Mouse (Mus musculus): ENCODE measurements around the gene Acta2.
A peak's percentile ranks its signal among the peaks of the same experiment; 100 is the strongest.

The Acta2 gene

DNA sequence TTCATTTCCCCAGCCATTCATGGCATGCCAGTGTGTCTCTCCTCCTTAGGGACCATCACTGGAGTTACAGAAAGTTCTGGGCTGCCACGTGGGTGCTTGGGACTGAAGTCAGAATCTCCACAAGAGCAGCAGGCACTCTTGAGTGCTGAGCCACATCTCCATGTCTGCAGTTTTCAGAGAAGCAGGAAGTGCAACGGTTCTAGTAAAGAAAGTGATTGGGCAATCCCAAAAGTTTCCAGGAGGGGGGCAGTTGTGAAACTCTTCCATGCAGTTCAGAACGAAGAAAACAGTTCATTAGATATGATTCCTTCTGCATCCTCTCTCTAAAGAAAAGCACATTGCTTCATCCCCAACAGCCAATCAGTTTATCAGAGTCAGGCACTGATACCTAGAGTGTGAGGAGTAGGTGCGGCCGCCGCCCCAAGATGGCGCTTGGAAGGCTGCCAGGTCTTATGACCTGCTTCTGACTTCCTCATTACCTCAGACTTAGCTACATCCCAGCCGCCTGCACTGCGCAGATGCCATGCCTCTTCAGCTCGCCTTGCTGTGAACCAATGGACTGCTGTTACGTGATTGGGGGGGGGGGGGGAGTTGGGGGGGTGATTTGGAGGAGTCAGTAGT is 14.8 kb upstream of the Acta2 start:
- DNase-seq (ENCODE audit: low spot score), result peak; percentile 61

DNA sequence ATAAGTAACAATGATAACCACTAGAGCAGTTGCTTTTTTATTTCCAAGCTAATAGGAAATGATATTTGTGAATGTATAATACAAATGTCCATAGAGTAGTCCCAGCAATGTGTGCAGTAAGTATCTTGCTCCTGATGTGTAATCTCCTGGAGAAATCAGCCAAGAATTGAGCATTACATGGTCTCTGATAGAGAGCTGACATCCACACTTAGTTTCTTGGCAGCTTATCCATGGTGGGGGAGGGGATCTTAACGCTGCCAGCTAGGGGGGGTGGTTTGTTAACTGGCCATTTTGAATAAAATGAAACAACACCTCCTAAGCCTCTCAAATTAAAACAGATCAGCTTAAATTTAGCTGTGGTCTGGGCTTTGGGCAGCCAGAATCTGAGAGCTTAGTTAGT is 13.6 kb upstream of the Acta2 start:
- DNase-seq (ENCODE audit: low spot score), result no peak

DNA sequence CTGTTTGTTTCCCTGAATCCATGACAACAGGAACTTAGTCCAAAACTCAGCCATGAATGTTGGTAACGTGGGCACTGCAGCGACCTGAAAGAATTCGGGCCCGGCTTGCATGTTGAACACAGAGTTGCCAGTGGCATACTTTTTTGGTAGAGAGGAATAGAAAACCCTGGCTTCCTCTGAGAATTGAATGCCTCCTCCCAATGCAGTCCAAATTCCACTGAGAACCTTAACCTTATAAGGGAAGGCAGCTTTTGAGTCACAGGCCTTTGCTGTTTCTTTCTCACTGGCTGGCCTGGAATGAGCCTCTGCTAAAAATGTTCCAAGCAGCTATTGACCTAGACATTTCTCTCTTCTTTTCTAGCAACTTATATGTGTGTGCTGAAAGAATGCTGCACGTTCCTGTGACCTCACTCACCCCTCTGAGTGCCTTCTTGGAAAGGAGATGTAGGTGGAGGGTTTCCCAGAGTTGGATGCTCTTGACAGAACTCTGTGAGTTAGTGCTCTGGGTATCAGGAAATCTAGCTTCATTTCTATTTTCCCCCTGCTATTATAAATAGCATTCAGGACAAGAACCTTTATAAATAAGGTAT is 10.3 kb upstream of the Acta2 start:
- no peak for DNase-seq (ENCODE audit: low spot score)

DNA sequence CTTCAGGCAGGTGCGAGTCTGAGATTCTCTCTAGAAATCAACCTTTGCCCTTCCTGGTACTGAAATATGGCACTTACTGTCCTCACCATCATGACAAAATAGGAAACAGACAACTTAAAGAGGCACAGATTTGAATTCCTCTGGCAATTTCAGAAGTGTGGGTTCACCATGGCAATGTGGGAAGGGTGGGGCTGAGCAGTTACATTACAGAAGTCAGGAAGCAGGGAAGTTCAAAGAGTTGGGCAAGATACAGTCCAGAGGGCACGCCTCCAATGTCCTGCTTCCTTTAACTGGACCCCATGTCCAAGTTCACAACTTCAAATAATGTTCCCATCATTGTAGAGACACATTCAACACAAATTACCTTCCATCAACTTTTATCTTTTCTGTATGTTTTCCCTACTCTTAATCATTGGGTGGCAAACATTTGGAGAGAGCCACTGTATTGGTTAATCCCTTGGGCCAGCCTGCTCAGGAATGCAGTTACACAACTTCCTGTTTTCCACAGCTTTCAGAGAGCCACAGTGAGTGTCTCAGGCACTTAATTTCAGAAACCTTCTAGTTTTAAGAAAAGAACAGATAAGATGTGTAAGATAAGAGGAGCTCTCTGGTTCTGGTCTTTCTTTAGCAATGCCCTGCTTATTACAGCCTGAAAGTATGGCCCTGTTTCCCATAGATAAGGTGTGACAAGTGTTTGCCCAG is 7.0 kb upstream of the Acta2 start:
- DNase-seq (ENCODE audit: low spot score), result peak; percentile 26

DNA sequence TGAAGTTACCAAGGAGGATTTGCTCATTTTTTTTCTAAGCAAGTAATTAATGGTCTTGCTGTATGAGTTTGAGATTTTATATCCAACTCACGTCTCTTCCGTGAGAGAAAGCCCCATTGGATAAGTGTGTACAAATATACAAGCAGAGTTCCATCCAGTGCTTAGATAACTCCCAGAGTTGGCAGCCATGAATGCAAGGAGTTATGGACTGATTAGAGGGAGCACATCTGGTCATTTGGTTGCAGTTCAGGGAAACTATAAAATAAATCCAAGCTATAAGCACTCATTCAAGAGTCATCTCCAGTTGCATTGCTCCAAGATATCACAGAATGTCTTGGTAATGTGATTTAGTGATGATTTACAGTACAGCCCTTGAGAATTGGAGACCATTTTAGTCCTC is 1.5 kb upstream of the Acta2 start:
- peak; percentile 19 for DNase-seq (ENCODE audit: low spot score)

DNA sequence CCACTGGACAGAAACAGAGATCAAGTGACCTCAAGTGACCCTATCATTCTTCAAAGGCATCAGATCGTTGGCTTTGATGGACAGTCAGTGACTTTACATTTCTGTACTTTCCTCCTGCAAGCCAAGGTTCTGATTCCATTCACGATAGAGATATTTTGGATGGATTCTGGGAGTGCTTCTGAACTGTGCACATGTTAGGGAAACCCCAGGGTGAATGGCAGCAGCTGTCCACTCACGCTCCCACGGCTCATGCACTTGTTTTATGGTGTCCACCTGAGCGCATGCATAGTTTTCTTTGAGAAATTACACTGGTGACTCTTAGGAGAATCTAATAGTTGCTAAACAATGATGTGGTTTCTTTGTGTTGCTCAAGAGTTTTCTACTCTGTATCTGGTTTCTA is 759 bp upstream of the Acta2 start:
- DNase-seq (ENCODE audit: low spot score), result peak; percentile 22

DNA sequence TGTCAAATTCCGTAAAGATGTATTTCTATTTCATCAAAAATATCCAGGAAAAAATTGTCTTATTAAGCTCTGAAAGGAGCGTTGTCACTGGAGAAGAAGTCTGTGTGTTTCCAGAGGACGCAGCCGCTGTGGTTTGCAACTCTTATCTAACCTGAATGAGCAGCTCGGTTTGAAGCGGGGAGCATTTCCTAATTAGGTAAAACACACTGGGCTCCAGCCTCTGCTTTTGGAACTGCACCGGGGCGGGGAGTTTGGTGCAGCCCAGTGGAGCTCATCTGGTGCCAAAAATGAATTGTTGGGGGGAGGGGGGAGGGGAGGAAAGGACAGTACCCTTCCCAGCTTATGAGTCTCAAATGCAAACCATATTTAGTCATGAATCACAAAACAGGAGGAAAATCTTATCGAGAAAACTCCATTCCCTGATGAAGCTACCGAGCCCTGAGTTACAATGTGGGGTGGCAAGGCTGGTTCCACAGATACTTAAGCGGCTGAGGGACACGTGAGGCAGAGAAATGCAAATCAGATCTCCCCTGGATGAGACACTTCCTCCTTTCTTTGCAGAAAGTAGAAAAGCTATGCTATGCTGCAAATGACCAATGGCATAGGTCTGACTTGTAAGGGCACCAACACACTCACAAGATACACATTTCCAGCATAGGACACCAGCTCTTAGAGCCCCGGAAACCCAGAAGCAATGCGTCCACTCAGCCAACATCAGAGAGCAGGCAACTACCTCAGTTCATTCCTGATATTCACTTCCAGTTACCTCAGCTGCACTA is 1.1 kb downstream of the Acta2 start:
- peak; percentile 35 for DNase-seq (ENCODE audit: low spot score)

DNA sequence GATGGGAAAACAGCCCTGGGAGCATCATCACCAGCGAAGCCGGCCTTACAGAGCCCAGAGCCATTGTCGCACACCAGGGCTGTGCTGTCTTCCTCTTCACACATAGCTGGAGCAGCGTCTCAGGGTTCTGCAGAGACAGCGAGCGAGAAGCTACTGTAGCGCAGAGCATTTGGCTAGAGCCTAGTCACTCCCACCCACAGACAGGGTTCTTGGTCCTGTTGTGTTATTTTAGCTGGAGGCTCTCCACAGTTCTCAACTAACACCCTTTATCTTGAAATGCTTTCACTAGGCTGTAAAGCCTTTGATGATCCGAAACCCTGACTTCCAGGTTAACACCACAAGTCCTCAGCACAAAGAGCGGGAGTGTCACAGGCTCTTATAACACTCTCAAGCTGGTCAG is 2.9 kb downstream of the Acta2 start:
- no peak for DNase-seq (ENCODE audit: low spot score)

DNA sequence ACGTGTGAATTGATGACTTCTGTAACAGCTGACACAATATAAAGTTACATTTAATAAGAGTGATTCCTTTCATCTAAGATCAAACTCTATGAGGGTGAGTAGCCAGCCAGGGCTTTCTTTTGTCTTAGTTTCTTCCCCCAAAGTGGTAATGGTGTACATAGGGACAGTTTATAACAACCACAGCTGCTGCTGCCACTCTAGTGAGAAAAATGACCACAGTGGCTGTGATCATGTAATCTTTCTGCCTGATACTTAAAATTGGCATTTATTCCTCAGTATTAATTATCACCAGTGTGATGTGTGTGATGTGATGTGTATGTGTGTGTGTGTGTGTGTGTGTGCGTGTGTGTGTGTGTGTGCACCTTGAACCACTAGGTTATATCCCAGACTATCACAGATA is 3.5 kb downstream of the Acta2 start:
- no peak for DNase-seq (ENCODE audit: low spot score)

DNA sequence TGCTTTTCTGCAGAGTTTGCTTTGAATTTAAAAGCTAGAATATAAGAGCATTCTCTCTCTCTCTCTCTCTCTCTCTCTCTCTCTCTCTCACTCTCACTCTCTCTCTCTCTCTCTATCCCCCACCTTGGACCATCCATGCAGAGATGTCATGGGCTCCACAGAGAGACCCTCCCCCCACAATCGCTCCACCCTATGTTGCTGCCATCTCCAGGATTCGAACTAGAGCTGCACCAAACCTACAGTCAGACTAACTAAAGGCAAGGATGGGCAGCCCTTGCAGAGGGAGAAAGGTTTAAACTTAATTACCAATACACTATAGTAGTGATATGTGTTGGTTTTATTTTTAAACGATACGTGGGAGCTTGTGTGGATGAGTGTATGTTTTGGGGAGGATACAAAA is 4.8 kb downstream of the Acta2 start:
- DNase-seq (ENCODE audit: low spot score), result no peak

DNA sequence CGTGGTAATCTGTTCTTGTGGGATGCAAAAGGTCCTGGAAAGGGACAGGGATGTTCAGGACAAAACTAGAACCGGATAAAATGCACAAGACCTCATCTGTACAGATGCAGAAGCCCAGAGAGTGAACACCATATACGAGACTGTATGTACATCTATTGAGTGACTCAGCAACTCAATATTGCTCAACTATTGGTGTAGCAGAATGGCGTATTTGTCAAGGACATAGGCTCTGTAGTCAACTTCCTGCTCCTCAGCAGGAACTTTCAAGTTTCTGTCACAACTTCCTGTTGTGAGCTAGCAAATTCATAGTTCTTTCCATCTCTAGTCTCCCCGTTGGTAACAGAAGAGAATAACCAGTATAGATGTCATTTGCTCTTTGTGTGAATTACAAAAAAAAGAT is 6.8 kb downstream of the Acta2 start:
- DNase-seq (ENCODE audit: low spot score), result no peak

DNA sequence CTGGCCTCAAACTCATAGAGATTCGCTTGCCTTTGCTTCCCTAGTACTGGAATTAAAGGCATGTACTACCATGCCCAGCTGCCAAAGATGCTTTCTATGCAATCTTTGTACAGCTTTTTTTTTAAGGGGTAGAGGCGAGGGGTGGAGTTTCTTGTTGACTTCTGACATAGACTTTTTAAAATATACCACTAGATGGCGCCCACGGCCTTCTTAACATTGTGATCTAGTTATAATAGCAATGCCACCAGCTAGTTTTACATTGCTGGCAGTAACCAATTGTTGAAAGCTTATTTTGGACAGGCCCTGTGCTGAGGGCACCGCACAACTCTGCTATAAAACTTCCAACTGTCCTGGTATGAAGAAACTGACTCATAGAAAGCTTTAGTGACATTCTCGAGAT is 11.3 kb downstream of the Acta2 start:
- peak; percentile 56 for DNase-seq (ENCODE audit: low spot score)

DNA sequence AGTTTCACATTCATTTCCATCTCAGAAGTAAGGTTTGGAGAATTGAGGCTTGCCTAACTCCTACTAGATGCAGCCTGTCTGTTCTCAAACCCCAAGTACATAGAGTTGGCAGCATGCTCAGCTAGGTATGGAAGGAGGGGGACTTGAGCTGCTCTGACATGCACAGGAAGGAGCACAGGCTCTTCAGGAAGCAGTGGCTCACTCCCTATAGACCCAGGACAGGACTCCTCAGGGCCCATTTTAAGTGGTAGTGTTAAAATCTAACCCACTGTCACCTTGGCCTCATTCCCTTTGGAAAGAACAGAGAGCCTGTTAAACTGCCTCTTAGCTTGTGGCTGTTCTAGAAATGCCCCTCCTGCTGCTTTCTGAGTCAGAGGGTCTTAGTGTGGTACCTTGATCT is 12.5 kb downstream of the Acta2 start:
- DNase-seq (ENCODE audit: low spot score), result no peak

DNA sequence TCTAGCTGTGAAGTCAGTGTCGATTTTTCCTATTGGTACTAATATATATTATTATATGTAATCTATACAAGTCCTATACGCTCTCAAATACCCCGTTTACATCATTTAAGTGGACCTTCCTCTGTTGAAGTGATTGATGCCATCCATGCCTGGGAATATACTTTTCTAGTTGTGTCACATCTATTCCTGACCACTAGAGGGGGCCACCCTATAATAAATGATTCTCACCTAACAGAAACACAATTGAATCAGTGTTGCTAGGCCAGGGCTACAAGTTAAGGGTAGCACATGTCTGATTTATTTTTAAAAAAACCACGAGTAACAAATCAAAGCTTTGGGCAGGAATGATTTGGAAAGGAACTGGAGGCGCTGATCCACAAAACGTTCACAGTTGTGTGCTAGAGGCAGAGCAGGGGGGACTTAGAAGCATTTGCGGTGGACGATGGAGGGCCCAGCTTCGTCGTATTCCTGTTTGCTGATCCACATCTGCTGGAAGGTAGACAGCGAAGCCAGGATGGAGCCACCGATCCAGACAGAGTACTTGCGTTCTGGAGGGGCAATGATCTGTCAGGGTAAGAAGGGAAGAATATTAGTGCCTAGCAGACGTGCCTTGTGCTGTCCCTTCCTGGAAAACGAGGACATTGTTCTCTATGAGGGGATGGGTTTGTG is 14.0 kb downstream of the Acta2 start:
- no peak for DNase-seq (ENCODE audit: low spot score)

DNA sequence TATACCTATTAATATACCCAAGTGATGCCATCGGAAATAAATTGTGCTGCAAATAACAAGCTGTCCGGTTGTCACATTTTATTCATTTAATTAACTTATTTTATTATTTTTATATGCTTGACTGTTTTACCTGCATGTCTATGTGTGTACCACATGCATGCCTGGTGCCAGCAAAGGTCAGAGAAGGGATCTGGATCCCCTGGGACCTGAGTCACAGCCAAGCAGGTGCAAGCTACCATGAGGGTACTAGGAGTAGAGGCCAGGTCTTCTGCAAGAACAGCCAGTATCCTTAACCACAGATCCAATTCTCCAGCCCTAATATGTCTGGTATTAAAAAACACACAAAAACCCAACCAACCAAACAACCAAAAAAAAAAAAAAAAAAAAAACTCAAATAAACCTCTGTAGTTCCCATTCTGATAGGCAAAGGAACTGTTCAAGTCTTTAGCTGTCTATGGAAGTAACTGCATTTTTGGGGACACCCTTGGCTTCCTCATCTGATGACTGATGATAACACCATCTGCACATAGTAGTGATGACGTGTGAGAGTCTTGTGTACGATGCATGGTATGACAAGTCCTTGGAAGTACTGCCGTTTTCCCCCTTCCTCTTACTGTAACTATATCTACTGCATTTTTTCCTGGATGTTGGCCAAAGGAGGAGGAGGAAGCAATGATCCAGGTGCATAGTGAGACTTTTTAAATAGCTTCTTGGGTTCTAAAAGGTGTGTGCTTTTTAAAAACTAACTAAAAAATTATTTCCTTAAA is 14.9 kb downstream of the Acta2 start:
- no peak for DNase-seq (ENCODE audit: low spot score)

DNA sequence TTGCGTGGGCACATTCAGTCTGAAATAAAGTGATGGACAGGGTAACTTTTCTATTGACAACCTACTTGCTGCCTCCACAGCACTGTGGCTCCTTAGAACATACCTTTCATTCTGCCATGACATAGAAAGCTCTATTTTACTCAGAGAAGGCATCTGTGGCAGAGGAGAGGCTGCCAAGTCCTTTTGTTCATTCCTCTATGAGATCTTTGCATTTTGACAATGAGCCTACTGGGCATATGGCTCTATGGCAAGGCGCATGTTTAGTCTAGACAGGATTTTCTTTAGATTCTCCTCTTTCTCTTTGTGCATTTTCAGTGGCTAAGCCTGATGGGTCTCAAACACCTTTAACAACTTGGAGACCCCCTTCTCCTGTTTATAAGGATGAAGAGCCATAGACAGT is 17.6 kb downstream of the Acta2 start:
- no peak for DNase-seq (ENCODE audit: low spot score)

DNA sequence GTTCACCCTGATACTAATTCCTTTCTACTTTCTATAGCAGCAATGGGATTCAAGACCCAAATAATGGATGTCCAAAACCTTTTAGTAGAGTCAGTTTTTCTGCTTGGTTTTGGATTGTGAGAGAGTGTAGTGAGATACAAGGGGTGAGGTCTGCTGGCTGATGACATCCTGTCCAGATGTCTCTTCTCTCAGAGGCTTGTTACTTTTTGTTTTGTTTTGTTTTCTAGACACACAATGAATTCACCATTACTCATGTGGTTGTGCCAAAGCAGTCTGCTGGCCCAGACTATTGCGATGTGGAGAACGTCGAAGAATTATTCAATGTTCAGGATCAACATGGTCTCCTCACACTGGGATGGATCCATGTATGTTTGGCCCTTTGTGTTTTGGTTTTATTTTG is 19.3 kb downstream of the Acta2 start:
- DNase-seq (ENCODE audit: low spot score), result no peak

DNA sequence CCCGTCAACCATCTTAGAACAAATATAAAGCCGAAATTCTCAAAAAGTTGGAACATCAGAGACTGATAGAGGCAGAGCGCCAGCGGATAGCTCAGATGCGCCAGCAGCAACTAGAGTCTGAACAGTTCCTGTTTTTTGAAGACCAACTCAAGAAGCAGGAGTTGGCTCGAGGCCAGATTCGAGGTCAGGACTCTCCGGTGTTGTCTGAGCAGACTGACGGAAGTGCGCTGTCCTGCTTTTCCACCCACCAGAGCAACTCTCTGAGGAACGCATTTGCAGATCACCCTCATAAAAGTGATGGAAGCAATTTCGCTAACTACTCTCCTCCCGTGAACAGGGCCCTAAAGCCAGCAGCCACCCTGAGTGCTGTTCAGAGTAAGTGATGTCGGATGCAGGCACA is 21.4 kb downstream of the Acta2 start:
- DNase-seq (ENCODE audit: low spot score), result peak; percentile 80

DNA sequence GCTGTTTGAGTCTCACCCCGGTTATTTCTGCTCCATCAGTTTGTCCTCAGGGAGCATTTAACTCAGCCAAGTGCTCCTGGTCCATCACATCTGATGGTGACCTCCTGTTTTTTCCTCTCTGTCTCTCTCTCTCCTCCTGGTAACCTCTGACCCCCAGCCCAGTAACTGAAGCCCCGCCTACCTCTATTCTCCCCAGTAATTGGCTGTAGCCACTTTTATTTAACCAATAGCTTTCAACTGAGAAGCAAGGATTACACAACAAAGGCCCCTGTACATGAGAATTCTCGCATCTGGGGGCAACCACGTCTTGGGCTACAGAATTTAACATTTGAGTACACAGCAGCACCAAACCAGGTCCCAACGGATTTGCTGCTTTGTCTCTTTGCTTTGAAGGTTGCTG is 23.1 kb downstream of the Acta2 start:
- no peak for DNase-seq (ENCODE audit: low spot score)

DNA sequence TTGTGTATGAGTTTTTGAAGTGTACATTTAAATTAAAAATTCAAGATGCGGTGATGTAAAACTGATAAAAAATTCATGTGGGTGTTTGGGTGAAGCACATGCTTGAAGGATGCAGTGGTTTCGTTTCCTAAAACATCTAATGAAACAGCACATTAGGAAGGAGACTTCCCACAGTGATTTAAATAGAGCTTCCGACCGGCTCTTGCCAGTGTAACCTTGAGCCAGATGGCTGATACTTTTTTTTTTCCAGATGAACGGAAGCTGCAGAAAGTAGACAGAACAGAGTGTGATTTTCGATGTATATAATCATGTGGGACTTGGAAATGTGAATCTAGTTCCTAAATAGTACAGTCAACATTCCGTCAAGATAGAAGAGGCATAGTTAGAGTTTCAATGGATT is 23.8 kb downstream of the Acta2 start:
- DNase-seq (ENCODE audit: low spot score), result no peak

DNA sequence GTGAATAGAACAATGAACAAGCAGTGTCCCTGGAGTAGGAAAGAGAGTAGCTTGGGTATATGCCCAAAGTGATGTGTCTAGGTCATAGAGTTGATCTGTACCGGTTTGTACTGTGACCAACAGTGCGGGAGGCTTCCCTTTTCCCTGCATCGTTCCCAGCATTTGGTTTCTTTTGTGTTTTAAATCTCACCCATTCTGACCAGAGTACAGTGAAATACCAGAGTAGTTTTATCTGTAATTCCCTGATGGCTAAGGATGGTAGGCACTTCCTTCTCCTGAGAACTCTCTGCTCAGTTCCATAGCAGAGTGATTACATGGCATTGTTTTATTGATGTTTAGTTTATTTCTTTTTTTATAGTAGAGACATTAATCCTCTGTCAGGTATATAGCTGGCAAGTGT is 32.6 kb downstream of the Acta2 start:
- DNase-seq (ENCODE audit: low spot score), result no peak

All from testis, postnatal 10 days (tissue).